Comparison of ENCODE assay signal across 12 mouse cellular contexts in genomic region chr15:82198342-82198741, GRCm38 (mm10). TPM values are rescaled to one million over a fixed set of nuclear protein-coding genes. Genes with fewer than 3 reads are reported as not detected.
"Had no signal": no experiment of that assay in that cellular context is flagged by ENCODE, and none has a peak within 500 bp of the region (broad histone marks: within the 10 kb centered on the region; RNA-seq: fewer than 3 reads in every experiment).

No protein-coding gene starts in this region.

- DNase-seq: kidney, adult 2 months; kidney, postnatal 36 days; liver, embryonic 13.5 days; lung, embryonic 14.5 days; midbrain, embryonic 14.5 days; right cerebral cortex, adult 18-20 months; right cerebral cortex, postnatal 25 days; spleen, adult 18-20 months; thymus, postnatal 25 days had no signal

- ATAC-seq: intestine, postnatal 0 days; lung, postnatal 0 days had no signal

RNA-seq across cellular contexts. Expression of gene Shisa8, which starts 14.3 kb away (rescaled TPM):
- total RNA-seq: megakaryocyte-erythroid progenitor cell, adult 5-6 weeks had no signal

RNA-seq across cellular contexts. Expression of gene 1500009C09Rik, which starts 53.9 kb away (rescaled TPM):
- total RNA-seq: megakaryocyte-erythroid progenitor cell, adult 5-6 weeks had no signal
